8 mouse cellular contexts compared by ENCODE assay signal in genomic region chr7:19091913-19092312, GRCm38 (mm10). TPM values are rescaled to one million over a fixed set of nuclear protein-coding genes. Genes with fewer than 3 reads are reported as not detected.
DNase-seq lines count a peak whose midpoint lies in the region; ATAC-seq and TF ChIP-seq lines count a peak whose summit lies in the region.

No protein-coding gene starts in this region.

- WGBS in kidney, embryonic 14.5 days, result 33% methylated on average over 14 of the region's 17 CpGs
- 28% methylated on average over 17 of the region's 17 CpGs for WGBS in embryonic facial prominence, embryonic 12.5 days
- WGBS in limb, embryonic 12.5 days, result 28% methylated on average over 17 of the region's 17 CpGs

- H3K9me3 ChIP-seq in kidney, embryonic 14.5 days (ENCODE audit: control insufficient read depth, low read length), result no peaks in the 10 kb centered on the region
- H3K9me3 ChIP-seq in ES-E14 (ENCODE audit: control insufficient read depth, insufficient read depth, low read depth, low read length), result no peaks in the 10 kb centered on the region
- no peaks in the 10 kb centered on the region for H3K9me3 ChIP-seq in embryonic facial prominence, embryonic 12.5 days
- H3K9me3 ChIP-seq in limb, embryonic 12.5 days, result no peaks in the 10 kb centered on the region

- DNase-seq in kidney, adult 8-10 months, result no peak
- no peak for DNase-seq in ES-E14 (ENCODE audit: low read depth, low spot score)
- DNase-seq in urinary bladder, adult 2 months (ENCODE audit: low spot score), result no peak
- DNase-seq in layer of hippocampus, postnatal 25 days (ENCODE audit: extremely low spot score in 1 of 2, low spot score in 1 of 2), result no peak

- H3K27me3 ChIP-seq in kidney, embryonic 14.5 days (ENCODE audit: control insufficient read depth, insufficient read depth, low read length), result no peaks in the 10 kb centered on the region
- no peaks in the 10 kb centered on the region for H3K27me3 ChIP-seq in embryonic facial prominence, embryonic 12.5 days
- H3K27me3 ChIP-seq in limb, embryonic 12.5 days, result peaks cover 18% of the 10 kb centered on the region

- no peak for ATAC-seq in kidney, embryonic 14.5 days (ENCODE audit: low FRiP score, low TSS enrichment)
- no peak for ATAC-seq in embryonic facial prominence, embryonic 12.5 days (ENCODE audit: insufficient number of reproducible peaks, insufficient read depth, low FRiP score, low TSS enrichment)
- no peak for ATAC-seq in limb, embryonic 12.5 days (ENCODE audit: insufficient number of reproducible peaks, insufficient read depth, low FRiP score, low TSS enrichment, low read depth)
- no peak for ATAC-seq in erythroblast, adult 5-6 weeks (replicated peaks; ENCODE audit: low FRiP score, poor library complexity, severe bottlenecking)

- H3K4me2 ChIP-seq in kidney, embryonic 14.5 days (replicated peaks; ENCODE audit: low read depth, low read length), result peak overlapping the region; percentile 95
- peak overlapping the region; percentile 85 for H3K4me2 ChIP-seq in embryonic facial prominence, embryonic 12.5 days (replicated peaks)
- peak overlapping the region; percentile 92 for H3K4me2 ChIP-seq in limb, embryonic 12.5 days

- H3K4me3 ChIP-seq in kidney, embryonic 14.5 days (ENCODE audit: low read length), result no peak overlapping the region; the same call in 1 of the 2 replicates
- H3K4me3 ChIP-seq in ES-E14 (ENCODE audit: insufficient read depth in 1 of 2, low read depth in 1 of 2, low read length in 2 of 2, poor library complexity in 1 of 2, severe bottlenecking in 1 of 2), result peak overlapping the region; percentile 24 to 68; a peak in 2 of 4 replicates
- H3K4me3 ChIP-seq in embryonic facial prominence, embryonic 12.5 days, result peak overlapping the region; percentile 77; the same call in 1 of the 2 replicates
- peak overlapping the region; percentile 85 for H3K4me3 ChIP-seq in limb, embryonic 12.5 days (replicated peaks)

- H3K36me3 ChIP-seq in kidney, embryonic 14.5 days (ENCODE audit: control insufficient read depth, insufficient read depth, low read length), result peaks cover 24% of the 10 kb centered on the region
- peaks cover 8% of the 10 kb centered on the region; the same call in 1 of the 2 replicates for H3K36me3 ChIP-seq in ES-E14 (ENCODE audit: control insufficient read depth, insufficient read depth, low read length, poor library complexity, severe bottlenecking)
- peaks cover 29% of the 10 kb centered on the region for H3K36me3 ChIP-seq in embryonic facial prominence, embryonic 12.5 days
- peaks cover 46% of the 10 kb centered on the region for H3K36me3 ChIP-seq in limb, embryonic 12.5 days

- no peak overlapping the region for H3K27ac ChIP-seq in kidney, embryonic 14.5 days (ENCODE audit: low read depth, low read length)
- no peak overlapping the region for H3K27ac ChIP-seq in ES-E14 (ENCODE audit: insufficient read depth, low read depth, low read length, poor library complexity, severe bottlenecking)
- peak overlapping the region; percentile 94 for H3K27ac ChIP-seq in embryonic facial prominence, embryonic 12.5 days
- 0 out of 2 replicates have a peak overlapping the region, but pooled peaks have one; percentile 94 for H3K27ac ChIP-seq in limb, embryonic 12.5 days

- peaks cover 26% of the 10 kb centered on the region for H3K4me1 ChIP-seq in kidney, embryonic 14.5 days (ENCODE audit: control insufficient read depth, insufficient read depth, low read length)
- H3K4me1 ChIP-seq in ES-E14 (ENCODE audit: control insufficient read depth in 2 of 2, insufficient read depth in 2 of 2, low read length in 2 of 2, poor library complexity in 1 of 2), result peaks cover 3 to 19% of the 10 kb centered on the region in 2 experiments; a peak in 2 of 4 replicates
- H3K4me1 ChIP-seq in embryonic facial prominence, embryonic 12.5 days, result peaks cover 28% of the 10 kb centered on the region
- peaks cover 33% of the 10 kb centered on the region for H3K4me1 ChIP-seq in limb, embryonic 12.5 days (replicated peaks)

- in situ Hi-C loops in ES-E14 (cut with MboI; ENCODE audit: low sequenced_read_pairs in 2 of 2, unreplicated experiment in 2 of 2), result no loop called here

- H3K9ac ChIP-seq in kidney, embryonic 14.5 days (ENCODE audit: low read depth, low read length), result peak overlapping the region; percentile 14; the same call in 1 of the 2 replicates
- peak overlapping the region; percentile 48; the same call in 1 of the 2 replicates for H3K9ac ChIP-seq in ES-E14 (ENCODE audit: insufficient read depth, low read depth, low read length, poor library complexity, severe bottlenecking)
- H3K9ac ChIP-seq in embryonic facial prominence, embryonic 12.5 days, result peak overlapping the region; percentile 54
- H3K9ac ChIP-seq in limb, embryonic 12.5 days (replicated peaks), result peak overlapping the region; percentile 66

TF ChIP-seq in ES-E14, 5 proteins besides CTCF, POLR2A, EP300 and RAD21:
- TF ChIP-seq ZNF384 (IDR thresholded peaks at IDR 0.05; ENCODE audit: low read depth, low read length), result no peak
TF ChIP-seq in ES-E14: peak in this region for 0.

RNA-seq across cellular contexts. Expression of gene Six5, which starts 2.5 kb away (rescaled TPM):
- 13.3 and 13.6 TPM in 2 replicates for polyA plus RNA-seq in kidney, embryonic 14.5 days (2014; fragmentation: Nextera tagmentation; extraction: Ambion mirVana)
- total RNA-seq in ES-E14 (2012; rRNA removed), result 2.9 and 3.0 TPM in 2 replicates
- polyA plus RNA-seq in embryonic facial prominence, embryonic 12.5 days (2016; fragmentation: Nextera tagmentation; extraction: Ambion mirVana), result 16.6 and 16.9 TPM in 2 replicates
- polyA plus RNA-seq in limb, embryonic 12.5 days (2016; fragmentation: Nextera tagmentation; extraction: Ambion mirVana), result 11.2 and 12.5 TPM in 2 replicates
- total RNA-seq in erythroblast, adult 5-6 weeks (2015; ENCODE audit: low replicate concordance), result 0.42 TPM in 1 of 2 replicates, not detected in the other
- not detected in 2 replicates for total RNA-seq in erythroblast, adult 5-6 weeks (2017; ENCODE audit: low replicate concordance)
- polyA plus RNA-seq in urinary bladder, adult 2 months (2012; rRNA removed), result 59.1 and 60.2 TPM in 2 replicates
- 1 to 10 TPM; 1.8 to 2.6 TPM for total RNA-seq in layer of hippocampus, postnatal 25 days (2021)

RNA-seq across cellular contexts. Expression of gene Dmpk, which starts 8.3 kb away (rescaled TPM):
- 12.1 and 14.9 TPM in 2 replicates for polyA plus RNA-seq in kidney, embryonic 14.5 days (2014; fragmentation: Nextera tagmentation; extraction: Ambion mirVana)
- 32.6 and 34.1 TPM in 2 replicates for total RNA-seq in ES-E14 (2012; rRNA removed)
- 17.5 and 19.1 TPM in 2 replicates for polyA plus RNA-seq in embryonic facial prominence, embryonic 12.5 days (2016; fragmentation: Nextera tagmentation; extraction: Ambion mirVana)
- polyA plus RNA-seq in limb, embryonic 12.5 days (2016; fragmentation: Nextera tagmentation; extraction: Ambion mirVana), result 17.7 and 18.9 TPM in 2 replicates
- 3.8 TPM in 1 of 2 replicates, not detected in the other for total RNA-seq in erythroblast, adult 5-6 weeks (2015; ENCODE audit: low replicate concordance)
- total RNA-seq in erythroblast, adult 5-6 weeks (2017; ENCODE audit: low replicate concordance), result 4.3 and 6.0 TPM in 2 replicates
- 525 and 848 TPM in 2 replicates for polyA plus RNA-seq in urinary bladder, adult 2 months (2012; rRNA removed)
- 10 to 100 TPM; 26.7 to 39.3 TPM for total RNA-seq in layer of hippocampus, postnatal 25 days (2021)

RNA-seq across cellular contexts. Expression of gene Dmwd, which starts 15.9 kb away (rescaled TPM):
- 20.5 and 23.2 TPM in 2 replicates for polyA plus RNA-seq in kidney, embryonic 14.5 days (2014; fragmentation: Nextera tagmentation; extraction: Ambion mirVana)
- 41.3 and 45.2 TPM in 2 replicates for total RNA-seq in ES-E14 (2012; rRNA removed)
- polyA plus RNA-seq in embryonic facial prominence, embryonic 12.5 days (2016; fragmentation: Nextera tagmentation; extraction: Ambion mirVana), result 18.8 and 23.1 TPM in 2 replicates
- 17.9 and 21.6 TPM in 2 replicates for polyA plus RNA-seq in limb, embryonic 12.5 days (2016; fragmentation: Nextera tagmentation; extraction: Ambion mirVana)
- total RNA-seq in erythroblast, adult 5-6 weeks (2015; ENCODE audit: low replicate concordance), result 1.9 and 3.1 TPM in 2 replicates
- total RNA-seq in erythroblast, adult 5-6 weeks (2017; ENCODE audit: low replicate concordance), result 1.0 and 2.6 TPM in 2 replicates
- polyA plus RNA-seq in urinary bladder, adult 2 months (2012; rRNA removed), result 44.9 and 46.4 TPM in 2 replicates
- total RNA-seq in layer of hippocampus, postnatal 25 days (2021), result 100 to 1,000 TPM; 151 to 152 TPM

RNA-seq across cellular contexts. Expression of gene Gm4969, which starts 26.3 kb away (rescaled TPM):
- polyA plus RNA-seq in kidney, embryonic 14.5 days (2014; fragmentation: Nextera tagmentation; extraction: Ambion mirVana), result 2.3 and 4.5 TPM in 2 replicates
- 1.2 and 1.9 TPM in 2 replicates for total RNA-seq in ES-E14 (2012; rRNA removed)
- 3.6 and 3.8 TPM in 2 replicates for polyA plus RNA-seq in embryonic facial prominence, embryonic 12.5 days (2016; fragmentation: Nextera tagmentation; extraction: Ambion mirVana)
- polyA plus RNA-seq in limb, embryonic 12.5 days (2016; fragmentation: Nextera tagmentation; extraction: Ambion mirVana), result 3.3 and 3.5 TPM in 2 replicates
- total RNA-seq in erythroblast, adult 5-6 weeks (2015; ENCODE audit: low replicate concordance), result not detected in 2 replicates
- 0.28 TPM in 1 of 2 replicates, not detected in the other for total RNA-seq in erythroblast, adult 5-6 weeks (2017; ENCODE audit: low replicate concordance)
- polyA plus RNA-seq in urinary bladder, adult 2 months (2012; rRNA removed), result 0.13 and 0.40 TPM in 2 replicates
- under 1 TPM; 0.42 to 0.49 TPM for total RNA-seq in layer of hippocampus, postnatal 25 days (2021)

RNA-seq across cellular contexts. Expression of gene Fbxo46, which starts 27.7 kb away (rescaled TPM):
- polyA plus RNA-seq in kidney, embryonic 14.5 days (2014; fragmentation: Nextera tagmentation; extraction: Ambion mirVana), result 5.7 and 10.0 TPM in 2 replicates
- 19.5 and 27.1 TPM in 2 replicates for total RNA-seq in ES-E14 (2012; rRNA removed)
- 19.8 and 21.6 TPM in 2 replicates for polyA plus RNA-seq in embryonic facial prominence, embryonic 12.5 days (2016; fragmentation: Nextera tagmentation; extraction: Ambion mirVana)
- 19.3 and 19.6 TPM in 2 replicates for polyA plus RNA-seq in limb, embryonic 12.5 days (2016; fragmentation: Nextera tagmentation; extraction: Ambion mirVana)
- 0.21 and 0.77 TPM in 2 replicates for total RNA-seq in erythroblast, adult 5-6 weeks (2015; ENCODE audit: low replicate concordance)
- total RNA-seq in erythroblast, adult 5-6 weeks (2017; ENCODE audit: low replicate concordance), result 2.1 and 2.5 TPM in 2 replicates
- polyA plus RNA-seq in urinary bladder, adult 2 months (2012; rRNA removed), result 7.2 and 7.7 TPM in 2 replicates
- 10 to 100 TPM; 13.2 to 14.2 TPM for total RNA-seq in layer of hippocampus, postnatal 25 days (2021)

Comparison
In these comparisons a context has a peak if more than half of its experiments do, and no peak if none do; other contexts are left out.
1. H3K27ac ChIP-seq: peak in embryonic facial prominence, embryonic 12.5 days (single experiment) and limb, embryonic 12.5 days (single experiment); none in kidney, embryonic 14.5 days (single experiment) and ES-E14 (single experiment).
2. H3K9ac ChIP-seq: peak in every context shown above with its lines; median percentile 66 in limb, embryonic 12.5 days; 54 in embryonic facial prominence, embryonic 12.5 days; 48 in ES-E14; 14 in kidney, embryonic 14.5 days.
3. RNA of gene Dmpk, which starts 8.3 kb away (polyA plus RNA-seq): 525 to 848 TPM in urinary bladder, adult 2 months; 17.7 to 18.9 TPM in limb, embryonic 12.5 days, 17.5 to 19.1 TPM in embryonic facial prominence, embryonic 12.5 days and 12.1 to 14.9 TPM in kidney, embryonic 14.5 days; every median in the first group is over 10 times any median in the second.
4. Peak in every context shown above with its lines, with median percentiles within 50 percentile points of each other: H3K4me2 ChIP-seq.